Mouse (Mus musculus): Measurements from ENCODE around the gene Stx8.

The Stx8 gene

GRCm38 (mm10) chr11:67975252-67975651 lies 9.3 kb downstream of the Stx8 start:
- DNase-seq (ENCODE audit: low spot score in 2 of 2): no peak

- DNase-seq (ENCODE audit: low spot score in 2 of 2): no peak
Observed at GRCm38 (mm10) chr11:67983564-67983963, 17.6 kb downstream of the Stx8 start.

GRCm38 (mm10) chr11:67991240-67991639 lies 25.2 kb downstream of the Stx8 start:
- DNase-seq (ENCODE audit: low spot score in 2 of 2): no peak

- no peak for DNase-seq (ENCODE audit: low spot score in 2 of 2)
Observed at GRCm38 (mm10) chr11:67995965-67996364, 30.0 kb downstream of the Stx8 start.

- DNase-seq (ENCODE audit: low spot score in 2 of 2): no peak
Observed at GRCm38 (mm10) chr11:67998905-67999304, 32.9 kb downstream of the Stx8 start.

GRCm38 (mm10) chr11:67999629-68000028 lies 33.6 kb downstream of the Stx8 start:
- DNase-seq (ENCODE audit: low spot score in 2 of 2): no peak

GRCm38 (mm10) chr11:68004191-68004590 lies 38.2 kb downstream of the Stx8 start:
- DNase-seq (ENCODE audit: low spot score in 2 of 2): no peak

GRCm38 (mm10) chr11:68006216-68006789 lies 40.3 kb downstream of the Stx8 start:
- no peak for DNase-seq (ENCODE audit: low spot score in 2 of 2)

GRCm38 (mm10) chr11:68007645-68008044 lies 41.7 kb downstream of the Stx8 start:
- DNase-seq (ENCODE audit: low spot score in 2 of 2): no peak

GRCm38 (mm10) chr11:68009377-68009776 lies 43.4 kb downstream of the Stx8 start:
- no peak for DNase-seq (ENCODE audit: low spot score in 2 of 2)

GRCm38 (mm10) chr11:68012207-68012606 lies 46.2 kb downstream of the Stx8 start:
- DNase-seq (ENCODE audit: low spot score in 2 of 2): no peak

- no peak for DNase-seq (ENCODE audit: low spot score in 2 of 2)
Observed at GRCm38 (mm10) chr11:68018191-68018590, 52.2 kb downstream of the Stx8 start.

- no peak for DNase-seq (ENCODE audit: low spot score in 2 of 2)
Observed at GRCm38 (mm10) chr11:68019156-68019555, 53.2 kb downstream of the Stx8 start.

- no peak for DNase-seq (ENCODE audit: low spot score in 2 of 2)
Observed at GRCm38 (mm10) chr11:68021976-68022375, 56.0 kb downstream of the Stx8 start.

- no peak for DNase-seq (ENCODE audit: low spot score in 2 of 2)
Observed at GRCm38 (mm10) chr11:68022895-68023294, 56.9 kb downstream of the Stx8 start.

GRCm38 (mm10) chr11:68023811-68024369 lies 57.9 kb downstream of the Stx8 start:
- no peak for DNase-seq (ENCODE audit: low spot score in 2 of 2)

- no peak for DNase-seq (ENCODE audit: low spot score in 2 of 2)
Observed at GRCm38 (mm10) chr11:68026590-68026989, 60.6 kb downstream of the Stx8 start.

- no peak for DNase-seq (ENCODE audit: low spot score in 2 of 2)
Observed at GRCm38 (mm10) chr11:68029079-68029478, 63.1 kb downstream of the Stx8 start.

- DNase-seq (ENCODE audit: low spot score in 2 of 2): no peak
Observed at GRCm38 (mm10) chr11:68029871-68030270, 63.9 kb downstream of the Stx8 start.

GRCm38 (mm10) chr11:68030771-68031170 lies 64.8 kb downstream of the Stx8 start:
- DNase-seq (ENCODE audit: low spot score in 2 of 2): no peak

- no peak for DNase-seq (ENCODE audit: low spot score in 2 of 2)
Observed at GRCm38 (mm10) chr11:68032448-68032847, 66.5 kb downstream of the Stx8 start.

GRCm38 (mm10) chr11:68033331-68033926 lies 67.4 kb downstream of the Stx8 start:
- DNase-seq (ENCODE audit: low spot score in 2 of 2): no peak

- DNase-seq (ENCODE audit: low spot score in 2 of 2): no peak
Observed at GRCm38 (mm10) chr11:68034422-68034821, 68.4 kb downstream of the Stx8 start.

Data from spleen, postnatal 36 days (tissue).